Mouse (Mus musculus): Measurements from ENCODE around the gene Elfn1.
"Not testable (repeated sequence)": the region's sequence is repeated elsewhere in the genome, so short reads cannot be mapped to it uniquely, and the experiment has no call there.

Elfn1 gene

GRCm38 (mm10) chr5:139976584-139976983 is 68.8 kb downstream of the Elfn1 start:
- DNase-seq (ENCODE audit: low spot score): no peak

- no peak for DNase-seq (ENCODE audit: low spot score)
Measured at GRCm38 (mm10) chr5:139977476-139977875, 69.7 kb downstream of the Elfn1 start.

- no peak for DNase-seq (ENCODE audit: low spot score)
Measured at GRCm38 (mm10) chr5:139978525-139979276, 71.0 kb downstream of the Elfn1 start.

GRCm38 (mm10) chr5:139979371-139979770 is 71.6 kb downstream of the Elfn1 start:
- no peak for DNase-seq (ENCODE audit: low spot score)

- no peak for DNase-seq (ENCODE audit: low spot score)
Measured at GRCm38 (mm10) chr5:139981976-139982375, 74.2 kb downstream of the Elfn1 start.

GRCm38 (mm10) chr5:139985073-139985746 is 77.5 kb downstream of the Elfn1 start:
- DNase-seq (ENCODE audit: low spot score): no peak

- no peak for DNase-seq (ENCODE audit: low spot score)
Measured at GRCm38 (mm10) chr5:139991531-139991930, 83.8 kb downstream of the Elfn1 start.

GRCm38 (mm10) chr5:139998321-139998720 is 90.6 kb downstream of the Elfn1 start:
- DNase-seq (ENCODE audit: low spot score): not testable (repeated sequence)

GRCm38 (mm10) chr5:139998916-139999315 is 91.2 kb downstream of the Elfn1 start:
- no peak for DNase-seq (ENCODE audit: low spot score)

GRCm38 (mm10) chr5:140002541-140002940 is 94.8 kb downstream of the Elfn1 start:
- no peak for DNase-seq (ENCODE audit: low spot score)

- DNase-seq (ENCODE audit: low spot score): no peak
Measured at GRCm38 (mm10) chr5:140006861-140007260, 99.1 kb downstream of the Elfn1 start.

- no peak for DNase-seq (ENCODE audit: low spot score)
Measured at GRCm38 (mm10) chr5:140007656-140008522, 100.1 kb downstream of the Elfn1 start.

GRCm38 (mm10) chr5:140008523-140008806 is 100.7 kb downstream of the Elfn1 start:
- no peak for DNase-seq (ENCODE audit: low spot score)

GRCm38 (mm10) chr5:140009083-140009655 is 101.4 kb downstream of the Elfn1 start:
- DNase-seq (ENCODE audit: low spot score): no peak

- no peak for DNase-seq (ENCODE audit: low spot score)
Measured at GRCm38 (mm10) chr5:140010405-140010804, 102.7 kb downstream of the Elfn1 start.

- DNase-seq (ENCODE audit: low spot score): no peak
Measured at GRCm38 (mm10) chr5:140012286-140012967, 104.7 kb downstream of the Elfn1 start.

GRCm38 (mm10) chr5:140013652-140014051 is 105.9 kb downstream of the Elfn1 start:
- no peak for DNase-seq (ENCODE audit: low spot score)

GRCm38 (mm10) chr5:140016896-140017295 is 109.2 kb downstream of the Elfn1 start:
- DNase-seq (ENCODE audit: low spot score): no peak

- DNase-seq (ENCODE audit: low spot score): no peak
Measured at GRCm38 (mm10) chr5:140018780-140019179, 111.0 kb downstream of the Elfn1 start.

GRCm38 (mm10) chr5:140019616-140020015 is 111.9 kb downstream of the Elfn1 start:
- DNase-seq (ENCODE audit: low spot score): no peak

- DNase-seq (ENCODE audit: low spot score): no peak
Measured at GRCm38 (mm10) chr5:140021755-140022154, 114.0 kb downstream of the Elfn1 start.

GRCm38 (mm10) chr5:140022861-140023260 is 115.1 kb downstream of the Elfn1 start:
- DNase-seq (ENCODE audit: low spot score): no peak
